Mouse (Mus musculus) cerebellum, adult 18-20 months (tissue): ENCODE results near the gene St8sia4.
"Not testable (repeated sequence)": the region's sequence is repeated elsewhere in the genome, so short reads cannot be mapped to it uniquely, and the experiment has no call there.

Experiments
- DNase-seq, 2 experiments: peaks; one replicate each; pipeline ENCODE4 v3.0.0; 2021

The St8sia4 gene

GRCm38 (mm10) chr1:95590108-95590507 lies 77.3 kb downstream of the St8sia4 start:
- DNase-seq: no peak

DNA sequence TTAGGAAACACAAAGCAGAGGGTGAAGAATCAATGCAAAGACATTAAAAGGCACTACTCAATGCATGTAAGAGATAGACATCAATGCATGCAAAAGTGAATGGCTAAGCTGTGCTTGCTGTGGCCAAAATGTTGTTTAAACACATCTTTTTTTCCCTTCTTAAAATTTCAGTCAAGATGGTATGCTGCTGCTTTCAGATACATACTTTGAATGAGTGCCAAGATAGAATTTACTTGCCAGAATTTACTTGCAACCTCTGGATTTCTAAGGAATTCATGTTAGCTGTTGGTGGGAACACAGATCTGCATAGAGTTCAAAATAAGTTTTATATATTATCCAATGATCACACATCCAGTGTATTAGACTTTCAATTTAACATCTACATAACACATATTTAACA lies 77.9 kb downstream of the St8sia4 start:
- DNase-seq: no peak

DNA sequence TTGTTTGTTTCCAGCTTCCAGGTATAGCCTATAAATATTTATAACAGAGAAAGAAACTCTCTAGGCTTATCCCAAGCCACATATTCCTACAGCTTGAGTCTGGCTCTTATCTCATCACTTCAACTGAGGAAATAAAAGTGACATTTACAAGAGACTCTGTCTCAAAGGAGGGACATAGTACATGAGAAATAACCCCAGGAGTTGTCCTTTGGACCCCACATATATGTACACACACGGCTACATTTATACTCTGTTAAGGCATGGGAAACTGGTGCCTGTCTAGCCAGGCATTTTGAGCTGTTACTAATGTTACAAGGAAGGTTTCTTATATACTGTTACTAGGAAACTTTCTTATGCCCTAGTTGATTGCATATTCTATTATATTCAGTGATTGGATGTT lies 84.1 kb downstream of the St8sia4 start:
- no peak for DNase-seq

GRCm38 (mm10) chr1:95582264-95582663 lies 85.1 kb downstream of the St8sia4 start:
- DNase-seq: no peak

GRCm38 (mm10) chr1:95572619-95573540 lies 94.5 kb downstream of the St8sia4 start:
- no peak for DNase-seq

DNA sequence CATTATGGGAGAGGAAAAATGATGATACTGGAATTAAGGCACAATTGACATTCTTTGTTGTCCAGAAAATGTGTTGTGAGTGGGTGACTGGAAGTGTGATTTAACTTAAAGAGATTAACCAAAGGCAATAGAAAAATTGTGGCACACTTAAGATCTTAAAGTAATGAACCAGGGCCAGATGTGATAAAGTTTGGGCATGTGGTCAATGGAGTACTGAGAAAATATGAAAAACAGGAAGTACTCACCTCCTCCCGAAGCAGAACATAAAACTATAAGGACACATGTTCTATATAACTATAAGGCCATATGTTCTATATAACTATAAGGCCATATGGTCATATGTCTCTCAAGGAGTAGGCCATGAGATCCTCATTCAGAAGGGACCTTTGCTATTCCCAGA lies 96.3 kb downstream of the St8sia4 start:
- DNase-seq: no peak

GRCm38 (mm10) chr1:95554556-95554955 lies 112.8 kb downstream of the St8sia4 start:
- not testable (repeated sequence) for DNase-seq

- DNase-seq: no peak
Observed at GRCm38 (mm10) chr1:95541460-95541859, 125.9 kb downstream of the St8sia4 start.
